Mouse (Mus musculus) splenic B cell, adult 2 months (primary cell): ENCODE results near the gene Dnase2b.
A peak's percentile ranks its signal among the peaks of the same experiment; 100 is the strongest.

Experiments
- DNase-seq: peaks from one replicate; pipeline ENCODE4 v3.0.0-alpha.2; 2011; ENCODE audit warnings: low read depth, low spot score
- H3K27me3 ChIP-seq: 2 replicates; pipeline ENCODE4 v1.6.1; 2012; ENCODE audit warnings: mild to moderate bottlenecking, low read length, moderate library complexity, mixed read lengths; ENCODE audit not compliant: control insufficient read depth, poor library complexity, insufficient read depth, severe bottlenecking
- H3K36me3 ChIP-seq: 2 replicates; pipeline ENCODE4 v1.6.1; 2012; ENCODE audit warnings: mild to moderate bottlenecking, low read length, moderate library complexity, mixed read lengths; ENCODE audit not compliant: control insufficient read depth, poor library complexity, insufficient read depth, severe bottlenecking

The Dnase2b gene

GRCm38 (mm10) chr3:146598411-146598810 is 17.0 kb downstream of the Dnase2b start:
- Histone ChIP-seq H3K27me3 (no peaks in the 10 kb centered on the region), H3K36me3 (no peaks in the 10 kb centered on the region)
- DNase-seq: no peak

GRCm38 (mm10) chr3:146596864-146597263 is 18.5 kb downstream of the Dnase2b start:
- no peaks in the 10 kb centered on the region for H3K36me3 ChIP-seq
- no peak for DNase-seq
- H3K27me3 ChIP-seq: no peaks in the 10 kb centered on the region

- Histone ChIP-seq H3K36me3 (no peaks in the 10 kb centered on the region), H3K27me3 (no peaks in the 10 kb centered on the region)
- no peak for DNase-seq
These were observed 19.0 kb downstream of the Dnase2b start for GRCm38 (mm10) chr3:146596387-146596786.

- H3K27me3 ChIP-seq: no peaks in the 10 kb centered on the region
- DNase-seq: no peak
- H3K36me3 ChIP-seq: no peaks in the 10 kb centered on the region
These were observed 20.0 kb downstream of the Dnase2b start for GRCm38 (mm10) chr3:146595440-146595839.

- no peaks in the 10 kb centered on the region for H3K36me3 ChIP-seq
- DNase-seq: no peak
- H3K27me3 ChIP-seq: no peaks in the 10 kb centered on the region
These were observed 23.8 kb downstream of the Dnase2b start for GRCm38 (mm10) chr3:146591601-146592000.

GRCm38 (mm10) chr3:146591159-146591558 is 24.2 kb downstream of the Dnase2b start:
- H3K27me3 ChIP-seq: no peaks in the 10 kb centered on the region
- H3K36me3 ChIP-seq: no peaks in the 10 kb centered on the region
- no peak for DNase-seq

GRCm38 (mm10) chr3:146589523-146589922 is 25.9 kb downstream of the Dnase2b start:
- H3K36me3 ChIP-seq: no peaks in the 10 kb centered on the region

GRCm38 (mm10) chr3:146586616-146587015 is 28.8 kb downstream of the Dnase2b start:
- no peak for DNase-seq
- Histone ChIP-seq H3K27me3 (no peaks in the 10 kb centered on the region), H3K36me3 (no peaks in the 10 kb centered on the region)

More at GRCm38 (mm10) chr3:146589523-146589922, 25.9 kb downstream of the Dnase2b start:
- no peaks in the 10 kb centered on the region for H3K27me3 ChIP-seq
- DNase-seq: no peak

GRCm38 (mm10) chr3:146583908-146584307 is 31.5 kb downstream of the Dnase2b start:
- Histone ChIP-seq H3K27me3 (no peaks in the 10 kb centered on the region), H3K36me3 (no peaks in the 10 kb centered on the region)
- DNase-seq: peak; percentile 8

- no peak for DNase-seq
- Histone ChIP-seq H3K27me3 (no peaks in the 10 kb centered on the region), H3K36me3 (no peaks in the 10 kb centered on the region)
These were observed 31.9 kb downstream of the Dnase2b start for GRCm38 (mm10) chr3:146583478-146583877.

- no peaks in the 10 kb centered on the region for H3K36me3 ChIP-seq
- no peaks in the 10 kb centered on the region for H3K27me3 ChIP-seq
- DNase-seq: no peak
These were observed 35.2 kb downstream of the Dnase2b start for GRCm38 (mm10) chr3:146580039-146580729.

- DNase-seq: no peak
- no peaks in the 10 kb centered on the region for H3K27me3 ChIP-seq
These were observed 37.8 kb downstream of the Dnase2b start for GRCm38 (mm10) chr3:146577591-146577990.

GRCm38 (mm10) chr3:146571341-146571740 is 44.1 kb downstream of the Dnase2b start:
- no peak for DNase-seq
- no peaks in the 10 kb centered on the region for H3K36me3 ChIP-seq

More at GRCm38 (mm10) chr3:146577591-146577990, 37.8 kb downstream of the Dnase2b start:
- H3K36me3 ChIP-seq: no peaks in the 10 kb centered on the region

GRCm38 (mm10) chr3:146570939-146571338 is 44.5 kb downstream of the Dnase2b start:
- Histone ChIP-seq H3K36me3 (no peaks in the 10 kb centered on the region), H3K27me3 (no peaks in the 10 kb centered on the region)
- no peak for DNase-seq

More at GRCm38 (mm10) chr3:146571341-146571740, 44.1 kb downstream of the Dnase2b start:
- H3K27me3 ChIP-seq: no peaks in the 10 kb centered on the region

- no peaks in the 10 kb centered on the region for H3K36me3 ChIP-seq
- no peaks in the 10 kb centered on the region for H3K27me3 ChIP-seq
- DNase-seq: no peak
These were observed 45.1 kb downstream of the Dnase2b start, which contains the start of gene Uox for GRCm38 (mm10) chr3:146570148-146570782. Uox (plus strand) TSS chr3:146570426.
